Mouse (Mus musculus) embryo, embryonic 9.5 days (tissue): Measurements from ENCODE around the gene Tmem273.
A peak's percentile ranks its signal among the peaks of the same experiment; 100 is the strongest.

ENCODE experiments used
- DNase-seq: peaks from one replicate; pipeline ENCODE4 v3.0.0-alpha.2; 2017; ENCODE audit errors: extremely low spot score

The Tmem273 gene

GRCm38 (mm10) chr14:32785556-32786130 lies at the start of gene Tmem273:
Gene Tmem273, plus strand, starts transcription at chr14:32785963.
- DNase-seq = no peak

- no peak for DNase-seq
Measured at GRCm38 (mm10) chr14:32736561-32736960, 49.2 kb upstream of the Tmem273 start.

GRCm38 (mm10) chr14:32738586-32738985 lies 47.2 kb upstream of the Tmem273 start:
- no peak for DNase-seq

- no peak for DNase-seq
Measured at GRCm38 (mm10) chr14:32748519-32748918, 37.2 kb upstream of the Tmem273 start.

- DNase-seq = no peak
Measured at GRCm38 (mm10) chr14:32750727-32751126, 35.0 kb upstream of the Tmem273 start.

- no peak for DNase-seq
Measured at GRCm38 (mm10) chr14:32754286-32754685, 31.5 kb upstream of the Tmem273 start.

GRCm38 (mm10) chr14:32762177-32762576 lies 23.6 kb upstream of the Tmem273 start:
- no peak for DNase-seq

- DNase-seq = no peak
Measured at GRCm38 (mm10) chr14:32770563-32770962, 15.2 kb upstream of the Tmem273 start.

GRCm38 (mm10) chr14:32772085-32772484 lies 13.7 kb upstream of the Tmem273 start:
- no peak for DNase-seq

- DNase-seq = no peak
Measured at GRCm38 (mm10) chr14:32772791-32773190, 13.0 kb upstream of the Tmem273 start.

- DNase-seq = no peak
Measured at GRCm38 (mm10) chr14:32773456-32773855, 12.3 kb upstream of the Tmem273 start.

GRCm38 (mm10) chr14:32776077-32776476 lies 9.7 kb upstream of the Tmem273 start:
- DNase-seq = no peak

GRCm38 (mm10) chr14:32778362-32778761 lies 7.4 kb upstream of the Tmem273 start:
- DNase-seq = no peak

GRCm38 (mm10) chr14:32782866-32783265 lies 2.9 kb upstream of the Tmem273 start:
- DNase-seq = no peak

- no peak for DNase-seq
Measured at GRCm38 (mm10) chr14:32784130-32784747, 1.5 kb upstream of the Tmem273 start.

- no peak for DNase-seq
Measured at GRCm38 (mm10) chr14:32784748-32785134, 1.0 kb upstream of the Tmem273 start.

- DNase-seq = no peak
Measured at GRCm38 (mm10) chr14:32787691-32788090, 1.9 kb downstream of the Tmem273 start.

- no peak for DNase-seq
Measured at GRCm38 (mm10) chr14:32796375-32796774, 10.6 kb downstream of the Tmem273 start.

GRCm38 (mm10) chr14:32797803-32798202 lies 12.0 kb downstream of the Tmem273 start:
- no peak for DNase-seq

- no peak for DNase-seq
Measured at GRCm38 (mm10) chr14:32798355-32798754, 12.6 kb downstream of the Tmem273 start.

GRCm38 (mm10) chr14:32800048-32800447 lies 14.3 kb downstream of the Tmem273 start:
- DNase-seq = no peak

GRCm38 (mm10) chr14:32801016-32801661 lies 15.4 kb downstream of the Tmem273 start:
- DNase-seq = peak; percentile 50

GRCm38 (mm10) chr14:32801662-32802024 lies 15.9 kb downstream of the Tmem273 start:
- no peak for DNase-seq
